Mouse (Mus musculus): ENCODE data around the gene 2200002D01Rik. TPM values are rescaled to one million over a fixed set of nuclear protein-coding genes. Genes with fewer than 3 reads are reported as not detected.

Gene 2200002D01Rik
- polyA plus RNA-seq, 1 experiment from 2014 or later = 9.2 TPM

DNA sequence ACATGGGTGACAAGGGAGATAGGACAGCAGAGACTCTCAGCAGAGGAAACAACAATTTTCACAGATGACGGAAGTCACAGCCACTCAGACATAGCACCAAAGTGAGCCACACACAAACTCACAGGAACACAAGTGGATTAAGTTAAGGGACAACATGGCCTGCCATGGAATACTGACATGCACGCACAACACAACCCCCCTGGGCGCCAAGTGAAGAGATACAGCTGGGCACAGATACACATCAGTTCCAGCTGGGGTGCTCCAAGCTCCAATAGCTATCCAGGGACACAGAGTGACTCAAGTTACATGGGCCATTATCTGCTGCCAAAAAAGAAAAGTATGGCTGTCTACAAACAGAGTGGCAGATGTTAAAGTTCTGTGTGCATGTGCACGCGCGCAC, 41.6 kb upstream of the 2200002D01Rik start:
- WGBS = 78% methylated on average over 6 of the region's 6 CpGs
- peak overlapping the region; percentile 61 for H3K4me3 ChIP-seq
- H3K4me1 ChIP-seq (replicated peaks) = peaks cover 43% of the 10 kb centered on the region
- H3K4me2 ChIP-seq = peak overlapping the region; percentile 92
- no peaks in the 10 kb centered on the region for H3K36me3 ChIP-seq
- H3K9me3 ChIP-seq (replicated peaks) = no peaks in the 10 kb centered on the region; the same call in 1 of the 2 replicates
- ATAC-seq (ENCODE audit: insufficient number of reproducible peaks, low FRiP score) = no peak
- H3K9ac ChIP-seq = no peak overlapping the region; the same call in 1 of the 2 replicates
- H3K27ac ChIP-seq (ENCODE audit: poor library complexity, severe bottlenecking) = peak overlapping the region; percentile 55; the same call in 1 of the 2 replicates
- peaks cover 56% of the 10 kb centered on the region for H3K27me3 ChIP-seq (replicated peaks)

DNA sequence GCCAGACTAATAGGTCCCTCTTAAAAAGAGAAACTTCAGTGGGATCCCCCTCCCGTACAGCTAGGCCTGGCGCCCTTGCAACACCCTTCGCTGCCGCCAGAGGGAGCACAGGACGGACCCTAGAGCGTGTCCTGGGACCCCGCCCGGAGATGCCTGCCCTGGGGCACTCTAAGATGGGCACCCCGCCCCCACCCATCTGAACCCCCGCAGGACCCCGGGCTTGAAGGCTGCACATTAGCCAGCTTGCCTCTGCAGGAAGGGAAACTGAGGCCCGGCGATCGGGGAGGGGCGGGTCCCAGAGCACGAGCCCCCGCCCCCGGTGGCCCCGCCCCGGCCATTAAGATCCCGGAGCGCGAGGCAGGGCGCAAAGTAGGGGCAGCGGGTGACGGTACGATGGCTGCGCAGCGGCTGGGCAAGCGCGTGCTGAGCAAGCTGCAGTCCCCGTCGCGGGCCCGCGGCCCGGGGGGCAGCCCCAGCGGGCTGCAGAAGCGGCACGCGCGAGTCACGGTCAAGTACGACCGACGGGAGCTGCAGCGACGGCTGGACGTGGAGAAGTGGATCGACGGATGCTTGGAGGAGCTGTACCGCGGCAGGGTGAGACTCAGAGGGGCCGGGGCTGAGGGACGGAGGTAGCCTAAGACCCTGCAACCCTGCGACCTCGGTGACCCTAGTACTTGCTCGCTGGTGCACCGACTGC, 40.8 kb upstream of the 2200002D01Rik start, which contains the start of gene Ppp1r14a:
TSS of gene Ppp1r14a (plus strand) at position 367 of the 697 bp plus-strand sequence.
- Histone ChIP-seq H3K9me3 (replicated peaks) (no peaks in the 10 kb centered on the region; the same call in 1 of the 2 replicates), H3K27ac (ENCODE audit: poor library complexity, severe bottlenecking) (peak within 1 kb of the TSS; percentile 55), H3K4me1 (replicated peaks) (peaks cover 43% of the 10 kb centered on the region), H3K36me3 (no peaks in the 10 kb centered on the region), H3K9ac (peak within 1 kb of the TSS; percentile 76), H3K4me2 (peak within 1 kb of the TSS; percentile 92), H3K27me3 (replicated peaks) (peaks cover 59% of the 10 kb centered on the region), H3K4me3 (peak within 1 kb of the TSS; percentile 61)
- under 1% methylated on average over 59 of the region's 59 CpGs for WGBS
- 0 out of 2 replicates have a peak, but pooled peaks have one; percentile 49 for ATAC-seq (ENCODE audit: insufficient number of reproducible peaks, low FRiP score)

DNA sequence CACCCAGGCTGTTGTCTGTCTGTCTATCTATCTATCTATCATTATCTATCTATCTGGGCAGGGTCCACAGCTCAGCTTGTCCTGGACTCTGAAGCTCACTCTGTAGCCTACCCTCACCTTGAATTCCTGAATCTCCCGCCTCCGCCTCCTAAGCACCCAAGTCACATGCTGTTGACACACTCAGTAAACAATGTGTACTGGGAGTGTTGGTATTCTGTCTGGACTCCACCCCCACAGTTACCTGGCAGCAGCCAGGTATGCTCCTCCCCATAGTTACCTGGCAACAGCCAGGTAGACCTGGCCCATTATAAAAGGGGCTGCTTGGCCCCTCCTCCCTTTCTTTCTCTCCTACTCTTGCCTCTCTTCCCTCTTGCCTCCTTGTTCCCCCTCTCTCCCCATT, 39.8 kb upstream of the 2200002D01Rik start:
- H3K27me3 ChIP-seq (replicated peaks) = peaks cover 54% of the 10 kb centered on the region
- no peaks in the 10 kb centered on the region for H3K36me3 ChIP-seq
- 88% methylated on average over 2 of the region's 2 CpGs for WGBS
- ATAC-seq (ENCODE audit: insufficient number of reproducible peaks, low FRiP score) = no peak
- H3K4me1 ChIP-seq (replicated peaks) = peaks cover 39% of the 10 kb centered on the region
- no peaks in the 10 kb centered on the region; the same call in 1 of the 2 replicates for H3K9me3 ChIP-seq (replicated peaks)
- no peak overlapping the region for H3K9ac ChIP-seq
- no peak overlapping the region for H3K27ac ChIP-seq (ENCODE audit: poor library complexity, severe bottlenecking)
- H3K4me3 ChIP-seq = no peak overlapping the region
- H3K4me2 ChIP-seq = no peak overlapping the region

GRCm38 (mm10) chr7:29287481-29287880, 39.2 kb upstream of the 2200002D01Rik start:
- WGBS = 74% methylated on average over 7 of the region's 7 CpGs

GRCm38 (mm10) chr7:29284523-29284922, 36.3 kb upstream of the 2200002D01Rik start:
- no peak overlapping the region for H3K4me3 ChIP-seq
- H3K4me1 ChIP-seq (replicated peaks) = peaks cover 34% of the 10 kb centered on the region
- no peaks in the 10 kb centered on the region for H3K36me3 ChIP-seq
- H3K27me3 ChIP-seq (replicated peaks) = peaks cover 50% of the 10 kb centered on the region
- H3K9me3 ChIP-seq (replicated peaks) = no peaks in the 10 kb centered on the region; the same call in 1 of the 2 replicates
- H3K4me2 ChIP-seq = no peak overlapping the region
- H3K27ac ChIP-seq (ENCODE audit: poor library complexity, severe bottlenecking) = no peak overlapping the region
- WGBS = 81% methylated on average over 6 of the region's 6 CpGs
- no peak for ATAC-seq (ENCODE audit: insufficient number of reproducible peaks, low FRiP score)
- no peak overlapping the region for H3K9ac ChIP-seq

More at GRCm38 (mm10) chr7:29287481-29287880, 39.2 kb upstream of the 2200002D01Rik start:
- no peak overlapping the region for H3K9ac ChIP-seq
- H3K9me3 ChIP-seq (replicated peaks) = no peaks in the 10 kb centered on the region; the same call in 1 of the 2 replicates
- peaks cover 59% of the 10 kb centered on the region for H3K27me3 ChIP-seq (replicated peaks)
- no peak overlapping the region for H3K27ac ChIP-seq (ENCODE audit: poor library complexity, severe bottlenecking)
- no peaks in the 10 kb centered on the region for H3K36me3 ChIP-seq
- peaks cover 33% of the 10 kb centered on the region for H3K4me1 ChIP-seq (replicated peaks)
- no peak overlapping the region for H3K4me3 ChIP-seq
- ATAC-seq (ENCODE audit: insufficient number of reproducible peaks, low FRiP score) = no peak
- no peak overlapping the region for H3K4me2 ChIP-seq

- Histone ChIP-seq H3K9me3 (replicated peaks) (no peaks in the 10 kb centered on the region), H3K27me3 (replicated peaks) (peaks cover 50% of the 10 kb centered on the region), H3K4me2 (no peak overlapping the region), H3K36me3 (no peaks in the 10 kb centered on the region), H3K27ac (ENCODE audit: poor library complexity, severe bottlenecking) (no peak overlapping the region), H3K4me1 (replicated peaks) (peaks cover 31% of the 10 kb centered on the region), H3K4me3 (no peak overlapping the region), H3K9ac (no peak overlapping the region)
- ATAC-seq (ENCODE audit: insufficient number of reproducible peaks, low FRiP score) = no peak
- 78% methylated on average over 4 of the region's 4 CpGs for WGBS
Measured at GRCm38 (mm10) chr7:29283876-29284275, 35.6 kb upstream of the 2200002D01Rik start.

DNA sequence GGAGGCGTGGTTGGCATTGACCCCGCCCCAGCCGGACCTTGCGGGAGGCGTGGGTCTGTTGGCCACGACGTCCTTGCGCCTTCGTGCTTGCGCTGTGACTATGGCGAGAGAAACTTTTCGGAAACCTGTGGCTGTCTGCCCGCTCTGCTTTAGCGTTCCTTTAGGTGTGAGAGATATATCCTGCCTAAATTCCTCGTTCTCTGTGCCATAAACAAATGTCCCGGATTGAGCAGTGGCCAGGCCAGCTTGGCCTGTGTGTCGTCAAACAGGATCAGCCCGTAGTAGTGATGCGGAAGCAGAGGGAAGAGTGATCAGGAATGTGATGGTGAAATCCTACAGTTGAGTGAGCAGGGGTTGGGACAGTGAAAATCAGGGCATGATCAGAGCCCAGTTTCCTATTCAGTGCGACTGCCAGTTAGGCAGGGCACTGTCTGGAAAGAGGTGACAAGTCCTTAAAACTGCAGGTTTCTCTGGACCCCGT, 33.8 kb upstream of the 2200002D01Rik start:
- WGBS = 12% methylated on average over 21 of the region's 21 CpGs
- peak overlapping the region; percentile 91 for H3K4me2 ChIP-seq
- H3K9me3 ChIP-seq (replicated peaks) = no peaks in the 10 kb centered on the region
- no peaks in the 10 kb centered on the region for H3K36me3 ChIP-seq
- peaks cover 38% of the 10 kb centered on the region for H3K27me3 ChIP-seq (replicated peaks)
- H3K9ac ChIP-seq = peak overlapping the region; percentile 74
- peaks cover 27% of the 10 kb centered on the region for H3K4me1 ChIP-seq (replicated peaks)
- peak overlapping the region; percentile 62 for H3K4me3 ChIP-seq
- peak; percentile 33; the same call in 1 of the 2 replicates for ATAC-seq (ENCODE audit: insufficient number of reproducible peaks, low FRiP score)
- H3K27ac ChIP-seq (ENCODE audit: poor library complexity, severe bottlenecking) = no peak overlapping the region

DNA sequence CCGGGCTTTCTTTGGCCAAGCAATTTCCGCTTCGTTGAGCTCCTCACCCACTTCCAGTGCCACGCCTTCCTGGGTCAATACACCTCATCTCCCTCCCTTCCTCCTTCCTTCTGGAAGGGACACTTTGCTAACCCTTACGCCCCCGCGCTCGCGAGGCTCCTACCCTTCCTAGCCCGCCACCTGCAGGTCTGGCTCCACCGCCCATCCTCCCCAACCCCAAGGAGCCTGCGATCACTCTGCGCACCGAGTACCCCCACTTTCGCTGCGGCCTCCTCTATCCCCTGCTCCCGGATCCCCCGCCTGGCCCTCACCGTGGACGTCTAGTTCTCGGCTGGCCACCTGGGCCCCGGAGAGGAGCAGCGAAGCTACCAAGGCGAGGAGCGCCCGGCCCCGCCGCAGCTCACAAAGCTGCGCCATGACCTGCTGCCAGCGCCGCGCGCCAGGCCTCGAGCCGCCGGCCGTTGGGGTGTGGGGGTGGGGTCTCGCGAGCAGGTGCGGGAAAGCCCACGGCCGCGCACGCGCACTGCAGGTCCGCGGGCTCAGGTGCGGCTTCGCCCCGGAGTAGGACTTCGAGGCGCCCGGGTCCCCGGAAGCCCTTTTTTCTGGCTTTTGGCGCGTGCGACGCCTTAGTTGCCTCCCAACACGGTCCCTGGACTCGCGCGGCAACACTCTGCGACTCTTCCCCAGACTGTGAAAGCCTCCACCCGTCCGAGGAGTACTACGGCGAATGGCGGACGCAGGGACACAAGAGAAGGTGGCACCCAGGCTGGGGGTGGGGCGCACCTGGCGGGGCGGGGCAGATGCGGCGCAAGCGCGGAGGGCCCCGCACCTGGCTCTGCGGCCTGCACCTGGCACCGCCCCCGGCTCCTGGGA, 33.2 kb upstream of the 2200002D01Rik start, which contains the start of gene Spint2:
TSS of gene Spint2 (minus strand) at position 712 of the 873 bp plus-strand sequence.
- Histone ChIP-seq H3K4me1 (replicated peaks) (peaks cover 30% of the 10 kb centered on the region), H3K4me2 (peak within 1 kb of the TSS; percentile 91), H3K4me3 (peak within 1 kb of the TSS; percentile 62), H3K27ac (ENCODE audit: poor library complexity, severe bottlenecking) (0 out of 2 replicates have a peak within 1 kb of the TSS, but pooled peaks have one; percentile 19), H3K27me3 (replicated peaks) (peaks cover 35% of the 10 kb centered on the region), H3K9ac (peak within 1 kb of the TSS; percentile 74), H3K9me3 (replicated peaks) (no peaks in the 10 kb centered on the region), H3K36me3 (no peaks in the 10 kb centered on the region)
- ATAC-seq (ENCODE audit: insufficient number of reproducible peaks, low FRiP score) = peak; percentile 61
- under 1% methylated on average over 80 of the region's 80 CpGs for WGBS

DNA sequence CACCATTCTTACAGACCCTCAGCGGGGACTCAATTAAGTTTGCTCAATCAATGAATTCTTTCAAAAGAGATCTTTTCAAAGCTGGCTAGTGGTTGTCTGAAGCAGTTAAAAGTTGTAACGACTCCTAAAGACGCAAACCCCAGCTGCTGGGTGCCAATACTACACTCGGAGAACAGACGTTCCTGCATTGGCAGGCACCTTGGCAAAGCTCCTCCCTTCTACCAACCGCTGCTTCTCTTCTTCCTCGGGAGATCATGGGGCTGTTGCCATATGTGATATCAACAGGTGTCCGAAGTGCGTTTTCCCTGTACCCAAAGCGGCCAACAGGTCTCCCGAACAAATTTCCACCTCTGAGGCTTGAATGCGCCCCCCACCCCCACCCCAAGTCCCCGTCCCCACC, 32.5 kb upstream of the 2200002D01Rik start:
- peak overlapping the region; percentile 44; the same call in 1 of the 2 replicates for H3K27ac ChIP-seq (ENCODE audit: poor library complexity, severe bottlenecking)

DNA sequence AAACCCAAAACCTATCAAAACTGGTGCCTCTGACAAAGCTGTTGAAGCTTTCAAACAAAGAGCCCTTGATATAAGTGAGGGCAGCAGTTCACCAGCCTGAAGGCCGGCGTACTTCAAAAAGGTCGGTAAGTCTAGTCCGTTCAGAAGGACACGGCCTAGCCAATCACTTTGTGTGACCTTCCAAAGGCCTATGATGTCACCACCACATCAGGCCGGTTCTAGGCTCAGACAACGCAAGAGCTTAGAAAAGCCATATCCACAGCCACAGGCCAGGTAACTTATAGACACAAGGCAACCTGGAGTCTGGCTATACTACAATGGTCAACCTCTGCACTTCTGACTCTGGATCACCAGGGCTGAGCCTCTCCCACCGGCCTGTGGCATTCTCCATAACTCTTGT, 31.7 kb upstream of the 2200002D01Rik start:
- no peak overlapping the region for H3K4me3 ChIP-seq
- WGBS = 23% methylated on average over 8 of the region's 8 CpGs

More for the DNA sequence above, 32.5 kb upstream of the 2200002D01Rik start:
- peaks cover 30% of the 10 kb centered on the region for H3K27me3 ChIP-seq (replicated peaks)
- H3K4me1 ChIP-seq (replicated peaks) = peaks cover 30% of the 10 kb centered on the region
- H3K4me3 ChIP-seq = peak overlapping the region; percentile 62
- H3K9me3 ChIP-seq (replicated peaks) = no peaks in the 10 kb centered on the region
- no peak for ATAC-seq (ENCODE audit: insufficient number of reproducible peaks, low FRiP score)
- H3K4me2 ChIP-seq = peak overlapping the region; percentile 91
- 15% methylated on average over 13 of the region's 13 CpGs for WGBS
- H3K36me3 ChIP-seq = no peaks in the 10 kb centered on the region
- H3K9ac ChIP-seq = peak overlapping the region; percentile 74

More for the DNA sequence above, 31.7 kb upstream of the 2200002D01Rik start:
- peak; percentile 58 for ATAC-seq (ENCODE audit: insufficient number of reproducible peaks, low FRiP score)
- Histone ChIP-seq H3K27ac (ENCODE audit: poor library complexity, severe bottlenecking) (peak overlapping the region; percentile 44), H3K36me3 (no peaks in the 10 kb centered on the region), H3K9me3 (replicated peaks) (no peaks in the 10 kb centered on the region), H3K9ac (no peak overlapping the region), H3K4me1 (replicated peaks) (peaks cover 30% of the 10 kb centered on the region), H3K27me3 (replicated peaks) (peaks cover 21% of the 10 kb centered on the region), H3K4me2 (peak overlapping the region; percentile 91)
